Mouse (Mus musculus) induced T-regulatory cell, adult 2 months (primary cell): Measurements from ENCODE around the gene Ankrd2.
A peak's percentile ranks its signal among the peaks of the same experiment; 100 is the strongest.

Source experiments
- DNase-seq: peaks from one replicate; pipeline ENCODE4 v3.0.0-alpha.2; 2012; ENCODE audit warnings: low read depth

The Ankrd2 gene

DNA sequence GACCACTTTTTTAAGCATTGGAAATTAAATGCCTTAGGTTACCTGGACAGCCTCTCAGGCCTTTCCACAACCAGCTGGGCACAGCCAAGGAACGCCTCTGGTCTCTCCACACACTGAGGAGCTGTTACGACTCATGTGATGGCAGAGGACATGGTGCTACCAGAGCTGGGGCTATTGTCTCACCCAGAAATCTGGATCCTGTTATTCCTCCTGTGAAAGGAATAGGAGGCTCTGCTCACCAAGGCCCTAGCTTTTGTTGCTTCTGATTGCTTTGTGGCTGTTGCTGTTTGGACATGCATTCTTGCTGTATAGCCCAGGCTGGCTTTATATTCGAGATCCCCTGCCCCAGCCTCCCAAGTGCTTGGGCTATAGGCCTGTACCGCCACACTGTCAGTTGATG is 19.5 kb upstream of the Ankrd2 start:
- no peak for DNase-seq

DNA sequence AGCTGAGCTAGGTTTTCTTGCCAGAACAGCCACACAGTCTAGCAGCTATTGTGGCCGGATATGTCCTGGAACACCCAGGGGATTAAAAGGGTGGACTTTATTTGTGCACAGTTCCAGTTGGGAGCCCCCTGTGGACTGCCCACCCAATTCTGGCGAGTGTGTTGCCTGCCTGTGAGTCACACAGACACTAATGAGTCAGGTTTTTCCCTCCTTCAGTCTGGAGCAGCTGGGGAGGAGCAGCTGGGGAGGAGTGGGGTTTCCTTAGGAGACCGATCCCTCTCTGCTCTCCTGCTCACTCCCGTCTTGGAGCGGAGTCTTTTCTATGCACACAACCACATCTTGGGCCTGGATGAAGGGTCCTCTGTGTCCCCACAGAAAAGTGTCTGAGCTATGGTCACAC is 19.0 kb upstream of the Ankrd2 start:
- DNase-seq: no peak

DNA sequence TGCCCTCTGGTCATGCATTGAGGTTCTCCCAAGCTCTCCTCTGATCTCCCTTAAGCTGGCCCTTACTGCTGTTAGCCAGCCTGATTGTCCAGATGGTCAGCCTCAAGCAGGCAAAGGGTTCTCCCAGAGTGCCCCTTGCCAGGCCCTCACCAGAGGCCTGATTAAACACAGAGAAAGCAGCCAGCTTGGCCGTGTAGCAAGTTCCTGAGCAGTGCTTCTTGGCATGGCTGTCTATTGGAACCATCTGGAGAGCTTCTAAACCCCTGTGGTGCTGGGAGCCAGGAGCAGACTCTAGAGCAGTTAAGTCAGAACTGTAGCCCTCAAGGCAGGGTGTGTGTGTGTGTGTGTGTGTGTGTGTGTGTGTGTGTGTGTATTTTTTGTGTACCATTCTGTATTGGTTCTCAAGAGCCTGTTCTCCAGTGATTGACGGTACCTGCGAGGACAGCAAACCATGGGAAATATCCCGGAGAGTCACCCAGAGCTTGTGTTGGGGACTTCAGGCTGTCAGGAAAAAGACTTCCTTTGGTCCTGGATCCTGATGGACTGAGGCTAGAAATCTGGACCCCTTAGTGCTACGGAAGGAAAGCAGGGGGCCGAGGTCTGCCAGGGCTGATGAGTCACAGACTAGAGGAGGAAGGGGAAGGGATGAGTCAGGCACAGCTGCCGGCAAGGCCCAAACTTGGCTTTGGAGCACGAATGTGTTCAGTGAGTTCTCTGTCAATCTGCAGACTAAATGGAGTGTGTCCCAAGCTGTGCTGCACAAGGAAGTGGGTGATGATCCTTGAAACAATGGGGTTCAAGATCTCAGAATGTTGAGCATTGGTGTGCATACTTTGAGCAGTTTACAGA is 18.2 kb upstream of the Ankrd2 start:
- DNase-seq: no peak

DNA sequence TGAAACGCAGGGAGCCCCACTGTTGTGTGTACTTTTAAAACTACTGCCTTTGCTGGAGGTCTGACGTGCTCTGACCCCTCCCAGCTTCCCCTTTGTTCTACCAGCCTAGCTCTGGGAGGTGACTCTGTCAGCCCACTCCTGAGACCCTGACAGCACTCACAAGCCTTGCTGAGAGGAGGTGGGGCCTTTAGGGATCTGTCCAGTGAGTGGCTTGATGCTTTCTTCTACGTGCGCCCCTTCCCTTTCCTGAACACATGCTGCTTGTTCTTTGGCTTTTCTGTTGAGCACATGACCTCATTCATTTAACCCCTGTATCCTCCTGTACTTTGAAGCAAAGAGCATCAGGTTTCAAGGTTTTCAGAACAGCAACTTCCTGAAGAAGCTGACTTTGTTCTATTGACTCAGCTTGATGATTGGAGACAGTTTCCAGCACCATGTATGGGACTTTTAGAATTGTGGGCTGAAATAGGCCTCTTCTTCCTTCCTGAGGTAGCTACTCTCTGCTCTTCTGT is 16.7 kb upstream of the Ankrd2 start:
- peak; percentile 38 for DNase-seq

DNA sequence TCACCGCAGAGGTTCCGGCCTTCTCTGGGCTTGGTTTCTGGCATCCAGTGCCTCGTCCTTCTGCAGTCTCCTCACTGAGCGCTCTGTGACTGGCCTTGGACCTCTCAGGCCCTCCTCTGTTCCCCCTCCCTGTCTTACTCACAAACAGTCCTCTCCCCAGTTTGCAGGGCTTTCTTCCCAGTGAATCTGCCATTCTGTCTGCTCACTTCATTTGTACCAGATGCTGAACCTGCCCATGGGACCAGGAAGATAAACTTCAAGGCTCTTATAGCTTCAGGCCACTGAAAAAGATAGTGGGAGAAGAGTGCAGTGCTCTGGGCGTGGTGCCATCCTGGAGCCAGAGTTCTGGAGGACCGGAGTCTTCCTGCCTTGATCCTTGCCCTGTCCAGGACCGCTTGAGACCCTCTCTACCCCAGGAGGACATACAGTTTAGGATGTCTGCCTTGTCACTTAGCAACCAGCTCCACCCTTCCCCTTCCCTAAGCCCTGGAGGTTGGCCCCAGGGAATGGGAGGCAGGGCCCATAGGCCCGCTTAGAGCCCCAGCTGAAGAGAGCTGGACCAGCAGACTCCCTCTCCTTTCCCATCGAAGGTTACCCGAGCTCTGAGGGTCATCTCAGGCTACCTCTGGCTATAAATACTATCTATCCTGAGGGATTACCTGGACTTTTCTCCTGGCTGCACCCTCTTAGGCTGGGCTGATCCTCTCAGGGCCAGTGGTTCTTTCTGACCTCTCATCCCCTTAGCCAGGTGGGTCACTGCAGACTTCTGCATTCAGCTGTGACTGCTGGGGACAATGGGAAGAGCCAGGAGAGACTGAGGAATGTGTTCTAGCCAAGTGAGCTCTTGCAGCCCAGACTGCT is 13.9 kb upstream of the Ankrd2 start:
- no peak for DNase-seq

DNA sequence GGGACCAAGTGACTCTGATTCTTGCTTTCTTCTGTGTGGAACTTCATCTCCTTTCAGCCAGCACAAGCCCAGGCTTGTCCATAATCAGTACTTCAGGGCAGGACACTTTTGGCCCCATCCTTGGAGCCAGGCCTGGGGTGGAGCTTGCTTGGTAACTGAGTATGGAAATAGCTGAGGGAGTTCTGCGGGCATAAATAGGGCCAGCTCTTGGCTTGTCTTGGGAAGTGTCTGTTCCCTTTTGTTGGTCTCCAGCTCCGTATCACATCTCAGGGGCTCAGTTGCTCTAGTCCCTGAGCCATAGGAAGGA is 13.3 kb upstream of the Ankrd2 start:
- no peak for DNase-seq

DNA sequence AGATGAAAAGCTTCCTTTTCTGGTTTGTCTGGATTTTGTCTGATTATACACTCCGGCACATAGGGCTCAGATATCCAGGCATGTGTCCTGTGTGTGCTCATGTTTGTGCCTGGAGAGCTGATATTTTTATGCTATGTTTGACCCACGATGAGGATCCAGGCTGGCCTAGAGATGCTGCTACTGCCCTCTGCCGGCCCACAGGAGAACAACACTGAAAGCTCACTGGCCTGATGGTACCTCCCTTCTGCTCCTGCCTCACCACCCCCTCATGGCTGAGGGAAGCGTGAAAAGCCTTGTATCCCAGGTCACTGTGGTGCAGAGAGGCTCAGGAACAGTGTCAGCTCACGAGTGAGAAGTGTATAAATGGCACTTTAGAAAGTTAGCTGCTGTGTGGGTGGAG is 9.6 kb upstream of the Ankrd2 start:
- peak; percentile 82 for DNase-seq

DNA sequence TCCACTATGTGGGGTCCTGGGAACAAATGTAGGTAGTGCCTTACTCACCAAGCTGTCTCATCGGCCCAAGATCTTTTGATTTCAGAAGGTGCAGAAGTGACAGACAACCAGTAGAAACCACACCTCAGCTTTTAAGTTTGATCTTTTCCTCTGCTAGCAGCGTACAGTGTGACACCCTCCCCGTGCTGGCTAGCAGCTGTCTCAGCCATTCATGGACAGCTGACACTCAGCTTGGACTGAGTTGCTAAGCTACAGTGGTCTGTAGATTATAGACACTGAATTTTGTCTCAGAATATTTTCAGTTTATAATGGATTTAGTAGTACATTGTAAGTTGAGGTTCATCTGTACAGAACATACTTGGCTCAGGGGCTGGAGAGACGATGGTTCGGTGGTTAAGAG is 4.7 kb upstream of the Ankrd2 start:
- DNase-seq: no peak

DNA sequence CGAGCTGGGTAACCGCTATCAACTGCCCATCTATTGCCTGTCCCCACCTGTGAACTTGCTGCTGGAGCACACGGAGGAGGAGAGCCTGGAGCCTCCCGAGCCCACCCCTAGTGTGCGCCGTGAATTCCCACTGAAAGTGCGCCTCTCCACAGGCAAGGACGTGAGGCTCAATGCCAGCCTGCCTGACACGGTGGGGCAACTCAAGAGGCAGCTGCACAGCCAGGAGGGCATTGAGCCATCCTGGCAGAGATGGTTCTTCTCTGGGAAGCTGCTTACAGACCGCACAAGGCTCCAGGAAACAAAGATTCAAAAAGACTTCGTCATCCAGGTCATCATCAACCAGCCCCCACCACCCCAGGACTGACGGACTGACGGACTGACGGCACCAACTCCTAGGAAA is 2.2 kb upstream of the Ankrd2 start:
- DNase-seq: no peak

DNA sequence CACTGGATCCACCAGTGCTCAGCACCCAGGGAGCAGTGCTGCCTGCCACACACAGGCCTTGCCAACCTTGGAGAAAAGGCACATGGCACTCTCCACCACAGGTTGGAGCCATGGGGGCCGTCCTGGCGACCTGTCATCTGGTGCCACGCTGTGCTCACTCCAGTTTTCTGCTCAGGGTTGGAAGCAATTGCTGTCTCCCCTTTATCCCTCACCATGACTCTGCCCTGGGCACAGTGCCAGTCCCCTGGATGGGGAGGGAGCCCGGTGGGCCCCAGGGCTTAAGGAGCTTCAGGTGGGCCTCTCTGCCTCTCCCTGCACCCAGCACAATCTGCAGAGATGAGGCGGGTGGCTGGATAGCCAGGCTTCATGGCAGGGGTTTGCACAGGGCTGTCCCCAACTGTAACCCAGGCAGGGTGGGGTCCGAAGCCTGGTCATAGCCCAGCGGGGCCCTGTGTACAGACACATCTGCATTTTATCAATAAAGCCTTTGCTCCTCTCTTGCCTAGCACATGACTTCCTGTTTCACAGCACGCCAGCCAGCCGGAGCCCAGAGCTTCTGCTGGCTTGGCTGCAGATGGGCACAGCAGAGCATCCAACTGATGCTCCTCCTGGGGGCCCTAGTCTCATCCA is 1.5 kb upstream of the Ankrd2 start:
- no peak for DNase-seq

DNA sequence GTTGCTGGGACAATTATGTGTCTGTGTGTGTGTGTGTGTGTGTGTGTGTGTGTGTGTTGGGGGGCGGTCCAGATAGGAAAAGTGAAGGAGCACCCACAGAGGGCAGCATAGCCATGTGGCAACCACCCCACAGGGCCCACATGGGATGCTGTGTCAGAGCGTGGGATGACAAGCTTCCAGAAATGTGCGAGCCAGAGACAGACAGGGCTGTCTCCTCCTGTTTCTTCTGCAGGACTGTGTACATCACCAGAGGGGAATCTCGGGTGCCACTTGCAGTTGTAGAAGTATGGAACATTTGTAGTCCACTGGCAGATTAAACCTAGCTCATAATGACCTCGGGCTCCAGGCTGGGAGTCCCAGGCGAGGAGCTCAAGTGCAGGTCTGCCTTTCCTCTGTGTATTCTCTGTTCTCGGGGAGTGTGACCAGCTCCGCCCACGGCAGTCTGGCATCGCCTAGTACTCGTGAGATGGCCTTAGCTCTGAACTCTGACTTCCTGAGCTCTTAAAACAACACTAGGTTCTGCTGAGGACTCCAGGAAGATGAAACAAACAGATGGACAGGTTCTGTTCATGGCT is 832 bp upstream of the Ankrd2 start:
- no peak for DNase-seq

DNA sequence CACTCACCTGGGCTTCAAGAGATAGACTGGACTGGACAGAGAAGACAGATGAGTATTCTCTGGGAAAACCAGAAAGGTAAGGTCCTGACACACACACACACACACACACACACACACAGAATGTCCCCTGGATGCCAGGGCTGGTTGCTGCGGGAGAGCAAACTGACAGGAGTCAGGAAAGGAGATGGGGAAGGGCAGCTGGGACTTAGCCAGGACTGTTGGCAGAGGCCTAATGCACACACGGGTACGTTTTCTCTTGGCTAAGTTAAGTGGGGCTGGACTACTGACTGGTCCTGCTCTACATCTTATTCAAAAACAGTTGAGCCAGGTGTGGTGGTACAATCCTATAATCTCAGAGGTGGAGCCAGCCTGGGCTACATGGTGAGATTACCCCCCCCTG is 557 bp downstream of the Ankrd2 start:
- no peak for DNase-seq

DNA sequence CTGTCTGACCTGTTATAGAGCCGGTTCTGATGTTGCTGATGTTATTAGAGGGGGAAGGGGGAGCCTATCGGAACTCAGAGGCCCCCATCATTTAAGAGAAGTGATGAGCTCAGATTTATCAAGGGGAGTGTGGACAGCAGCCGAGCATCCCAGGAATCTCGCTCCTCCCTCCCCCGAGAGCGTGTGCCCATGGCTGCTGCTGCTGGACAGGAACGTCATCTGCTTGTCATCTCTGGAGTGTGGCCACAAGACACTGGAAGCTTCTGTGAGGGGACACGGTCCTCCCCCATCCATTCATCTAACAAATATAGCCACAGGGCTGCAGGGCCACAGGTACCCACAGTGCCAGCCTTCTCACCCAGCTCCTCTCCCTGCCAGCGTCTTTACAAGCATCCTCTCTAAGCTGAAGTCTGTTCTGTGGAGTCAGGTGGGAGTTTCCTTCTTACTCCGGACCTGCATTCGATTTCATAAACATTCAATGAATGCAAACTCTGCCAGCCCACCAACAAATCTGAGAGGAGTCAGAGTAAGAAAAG is 1.4 kb downstream of the Ankrd2 start:
- DNase-seq: no peak

DNA sequence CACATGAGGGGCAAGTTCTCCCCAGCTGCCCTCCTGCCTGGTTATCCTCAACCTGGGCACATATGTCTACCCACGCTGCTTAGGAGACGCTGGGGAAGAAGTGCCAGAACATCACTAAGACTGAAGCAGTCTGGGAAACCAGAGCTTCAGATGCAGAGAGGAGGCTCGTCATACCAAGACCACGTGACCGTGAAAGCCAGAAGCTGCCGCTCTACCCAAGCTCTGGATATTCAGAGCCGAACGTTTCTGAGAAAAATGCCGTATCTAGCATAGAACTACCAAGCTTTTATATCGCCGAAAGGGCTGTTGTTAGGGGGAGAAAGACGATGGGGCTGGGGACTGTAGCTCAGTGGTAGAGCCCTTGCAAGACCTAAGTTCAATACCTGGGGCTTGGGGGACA is 2.5 kb downstream of the Ankrd2 start:
- DNase-seq: no peak

DNA sequence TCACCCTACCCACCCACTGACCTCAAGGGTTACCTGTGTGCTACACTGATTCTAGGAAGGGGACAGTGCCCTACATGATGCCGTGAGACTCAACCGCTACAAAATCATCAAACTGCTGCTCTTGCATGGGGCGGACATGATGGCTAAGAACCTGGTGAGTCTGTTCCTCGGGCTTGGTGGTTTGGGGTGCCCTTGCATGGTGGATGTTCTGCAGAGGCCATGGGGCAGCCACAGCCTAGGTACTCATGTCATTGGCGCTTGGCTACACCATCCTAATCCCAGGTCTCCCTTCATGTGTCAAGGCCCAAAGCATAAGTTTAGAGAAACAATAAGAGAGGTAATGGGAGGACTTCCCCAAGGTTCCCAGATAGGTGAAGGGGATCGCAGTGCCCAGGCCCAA is 8.2 kb downstream of the Ankrd2 start:
- no peak for DNase-seq

DNA sequence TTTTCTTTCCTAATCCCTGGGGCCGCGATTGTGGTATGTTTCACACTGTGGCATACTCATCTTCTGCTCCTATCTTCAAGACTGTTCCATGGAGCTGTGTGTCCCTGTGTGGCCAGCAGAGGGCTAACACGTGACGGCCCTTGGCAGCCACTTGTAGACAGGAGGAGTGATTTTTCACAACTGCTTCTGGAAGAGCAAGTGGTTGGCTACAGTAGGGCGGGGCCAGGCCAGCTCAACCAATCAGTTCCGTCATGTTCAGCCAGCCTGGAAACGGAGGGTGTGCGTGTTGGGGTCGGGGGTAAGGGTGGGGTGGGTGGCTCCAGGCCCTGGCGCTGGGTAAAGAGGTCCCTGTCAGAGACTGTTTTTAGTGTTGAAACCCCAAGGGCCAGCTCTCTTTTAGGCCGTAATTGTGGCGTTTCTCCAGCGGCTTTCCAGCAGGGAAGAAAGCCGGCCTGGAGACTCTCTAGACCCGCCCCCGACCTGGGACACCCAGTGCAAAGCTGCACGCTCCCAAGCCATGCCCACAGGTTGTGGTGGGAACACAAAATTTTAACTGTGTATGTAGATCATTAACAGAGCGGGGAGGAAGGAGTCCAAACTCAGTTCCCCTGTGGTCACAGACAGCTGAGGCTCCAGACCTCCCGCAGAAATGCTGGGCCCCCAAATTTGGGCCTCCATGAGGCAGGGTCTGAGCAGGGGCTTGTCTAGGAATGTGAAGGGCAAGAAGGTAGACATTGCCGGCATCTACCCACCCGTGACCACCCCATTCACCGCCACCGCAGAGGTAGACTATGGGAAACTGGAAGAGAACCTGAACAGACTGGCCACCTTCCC is 9.7 kb downstream of the Ankrd2 start, which contains the start of gene Hoga1:
Hoga1 (plus strand) TSS at position 342 of the 834 bp plus-strand sequence.
- DNase-seq: peak; percentile 73

DNA sequence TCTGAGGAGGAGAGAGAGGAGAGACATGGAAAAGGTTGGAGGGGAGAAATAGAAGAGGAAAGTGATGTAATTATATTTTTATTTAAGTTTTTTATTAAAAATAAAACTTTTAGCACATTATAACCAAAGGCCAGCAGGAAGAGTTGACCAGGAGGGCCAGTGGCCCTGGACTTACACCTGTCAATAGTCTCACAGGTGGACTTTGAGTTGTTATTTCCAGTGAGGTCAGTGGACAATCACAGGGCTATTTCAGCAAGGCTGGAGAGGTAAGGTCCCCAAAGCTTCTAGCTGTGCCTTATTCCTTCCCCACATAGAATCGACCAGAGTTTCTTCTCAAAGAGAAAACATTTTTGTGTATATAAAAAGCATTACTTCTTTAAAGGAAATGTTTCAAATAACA is 14.5 kb downstream of the Ankrd2 start:
- DNase-seq: no peak

DNA sequence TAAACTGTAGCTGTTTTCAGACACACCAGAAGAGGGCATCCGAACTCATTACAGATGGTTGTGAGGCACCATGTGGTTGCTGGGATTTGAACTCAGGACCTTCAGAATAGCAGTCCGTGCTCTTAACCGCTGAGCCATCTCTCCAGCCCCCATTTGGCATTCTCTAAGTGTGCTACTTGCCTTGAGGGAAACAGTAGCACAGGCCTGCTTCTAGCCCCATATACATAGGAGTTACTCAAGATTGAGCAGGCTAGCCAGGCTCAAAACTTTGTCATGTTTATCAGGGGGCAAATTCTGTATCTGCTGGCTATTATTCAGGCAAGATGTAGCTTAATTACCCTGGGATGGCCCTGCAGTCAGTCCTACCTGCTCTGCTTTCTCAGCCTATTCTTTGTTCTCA is 15.6 kb downstream of the Ankrd2 start:
- DNase-seq: no peak

DNA sequence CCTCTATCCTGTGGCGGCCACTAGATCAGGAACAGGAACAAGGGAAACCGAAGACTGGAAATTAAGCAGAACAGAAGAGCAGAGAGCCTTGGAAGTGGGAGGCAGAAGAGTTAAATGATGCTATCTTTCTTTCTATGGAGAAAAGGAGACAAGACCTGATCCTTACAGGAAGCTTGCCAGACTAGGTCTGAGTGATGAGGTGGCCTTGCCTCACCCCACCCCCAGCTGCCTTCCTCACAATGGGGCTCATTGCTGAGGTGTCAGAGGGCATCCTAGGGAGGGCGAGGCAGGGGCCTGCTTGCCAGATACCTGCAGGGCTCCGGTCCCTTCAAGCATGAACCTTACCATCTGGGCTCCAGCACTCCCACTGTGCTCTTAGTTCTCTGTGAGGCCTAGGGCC is 16.1 kb downstream of the Ankrd2 start, which contains the start of gene 4933411K16Rik:
4933411K16Rik (plus strand) TSS at position 301 of the 400 bp plus-strand sequence.
- DNase-seq: no peak

DNA sequence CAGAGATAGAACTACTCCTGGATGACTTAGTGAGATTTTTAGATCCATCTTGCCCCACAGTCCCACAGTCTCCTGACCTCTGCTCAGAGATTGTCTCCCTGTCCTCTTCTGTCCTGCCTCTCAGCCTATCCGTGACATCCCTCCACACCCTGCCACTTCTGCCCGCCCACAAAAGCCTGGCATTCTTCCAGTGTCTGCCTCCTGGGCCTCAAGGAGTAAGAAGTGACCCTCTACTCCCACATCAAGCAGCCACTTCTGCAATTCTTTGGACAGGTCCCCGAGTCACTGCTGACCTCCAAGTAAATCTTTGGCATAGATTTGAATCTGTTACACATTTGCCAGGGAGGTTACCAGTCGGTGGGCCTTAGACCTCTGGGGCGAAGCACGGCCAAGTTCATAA is 18.5 kb downstream of the Ankrd2 start:
- DNase-seq: no peak

DNA sequence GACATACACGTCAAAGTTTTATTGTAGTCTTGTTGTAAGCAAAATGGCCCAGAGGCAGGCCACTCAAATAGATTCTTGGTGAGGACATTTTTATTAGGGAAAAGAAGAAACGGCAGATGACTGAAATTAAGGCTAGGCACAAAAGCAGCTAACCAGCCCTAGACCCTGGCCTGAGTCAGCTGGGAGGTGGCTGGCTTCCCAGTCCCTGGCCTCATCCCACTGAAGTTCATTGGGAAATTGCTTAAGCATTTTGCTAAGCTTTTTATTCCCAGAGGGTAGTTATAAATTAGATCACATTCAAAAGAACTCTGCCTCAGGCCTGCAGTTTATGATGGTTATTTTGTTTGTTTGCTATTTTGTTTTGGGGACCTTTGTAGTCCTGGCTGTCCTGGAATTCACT is 20.1 kb downstream of the Ankrd2 start:
- DNase-seq: no peak
